Mouse (Mus musculus): ENCODE data around the gene Tex35.

Tex35 gene

DNA sequence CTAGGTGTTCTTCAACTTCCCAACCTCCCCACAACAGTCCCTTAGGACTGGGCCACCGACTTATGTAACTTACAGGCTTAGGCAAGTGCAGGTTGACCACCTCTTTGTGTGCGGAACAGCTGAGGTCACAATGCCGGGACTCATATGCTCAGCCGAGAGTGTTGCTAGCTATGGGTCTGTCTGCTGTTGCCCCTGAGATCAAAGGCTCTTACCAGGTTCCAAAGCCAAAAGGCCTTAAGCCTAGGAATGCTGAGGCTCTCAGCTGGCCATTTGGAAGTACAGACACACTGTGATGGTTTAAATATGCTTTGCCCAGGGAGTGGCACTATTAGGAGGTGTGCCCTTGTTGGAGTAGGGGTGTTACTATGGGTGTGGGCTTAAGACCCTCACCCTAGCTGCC, at the start of gene Tex35:
Gene Tex35 (minus strand): TSS at position 101 of the 400 bp plus-strand sequence.
- DNase-seq (ENCODE audit: low read depth) = no peak

DNA sequence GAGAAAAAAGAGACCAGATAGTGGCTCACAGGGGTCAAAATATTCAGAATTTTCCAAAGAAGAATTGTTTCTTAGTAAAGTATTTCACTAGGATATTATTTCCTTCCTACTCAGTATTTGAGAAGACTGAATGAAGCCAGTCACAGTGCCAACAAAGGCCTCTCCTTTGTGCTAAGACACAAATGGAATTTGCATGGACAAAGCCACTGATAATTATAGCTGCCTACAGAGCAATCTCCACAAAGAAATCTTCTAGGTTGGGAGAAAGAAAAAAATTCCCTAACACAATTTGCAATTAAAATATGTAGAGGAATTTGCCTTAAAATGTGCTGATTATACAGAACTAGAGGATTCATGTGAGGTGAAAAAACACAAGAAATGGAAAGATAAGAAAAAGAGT, 45.3 kb upstream of the Tex35 start:
- DNase-seq (ENCODE audit: low read depth) = no peak

DNA sequence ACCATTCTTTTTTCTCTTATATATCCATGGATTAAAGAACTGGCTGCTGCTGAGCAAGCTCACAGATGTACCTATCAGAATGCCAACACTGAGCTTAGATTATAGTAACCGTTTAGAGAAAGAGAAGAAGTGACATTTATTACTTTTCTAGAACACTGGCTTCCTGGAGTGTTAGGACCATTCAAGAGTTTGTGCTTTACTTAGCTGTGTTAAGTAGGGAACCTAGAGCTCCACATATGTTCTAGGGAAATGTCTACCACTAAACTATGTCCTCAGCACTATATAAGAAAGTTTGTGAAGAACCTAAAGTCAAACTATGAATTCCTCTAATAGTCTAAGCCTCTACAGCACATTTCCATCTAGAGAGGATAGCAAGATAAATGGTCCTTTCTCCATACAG, 41.6 kb upstream of the Tex35 start:
- DNase-seq (ENCODE audit: low read depth) = no peak

DNA sequence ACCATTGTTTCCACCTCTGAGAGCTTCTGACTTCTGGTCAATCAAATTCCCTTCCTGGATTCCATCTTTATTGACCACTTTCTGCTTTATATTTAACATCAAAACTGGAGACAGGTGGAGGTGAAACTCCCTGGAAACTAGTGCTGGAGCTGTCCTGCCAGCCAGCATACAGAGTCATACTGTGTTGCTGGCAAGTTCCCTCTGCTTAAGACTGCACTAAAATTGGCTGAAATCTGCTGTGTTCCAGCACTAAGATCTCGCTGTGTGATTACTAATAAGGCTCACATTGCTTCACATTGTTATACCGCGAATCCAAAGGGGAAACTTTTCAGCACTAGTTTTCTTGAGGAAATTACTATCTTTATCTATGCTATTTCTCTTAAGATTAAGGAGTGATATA, 36.1 kb upstream of the Tex35 start:
- no peak for DNase-seq (ENCODE audit: low read depth)

DNA sequence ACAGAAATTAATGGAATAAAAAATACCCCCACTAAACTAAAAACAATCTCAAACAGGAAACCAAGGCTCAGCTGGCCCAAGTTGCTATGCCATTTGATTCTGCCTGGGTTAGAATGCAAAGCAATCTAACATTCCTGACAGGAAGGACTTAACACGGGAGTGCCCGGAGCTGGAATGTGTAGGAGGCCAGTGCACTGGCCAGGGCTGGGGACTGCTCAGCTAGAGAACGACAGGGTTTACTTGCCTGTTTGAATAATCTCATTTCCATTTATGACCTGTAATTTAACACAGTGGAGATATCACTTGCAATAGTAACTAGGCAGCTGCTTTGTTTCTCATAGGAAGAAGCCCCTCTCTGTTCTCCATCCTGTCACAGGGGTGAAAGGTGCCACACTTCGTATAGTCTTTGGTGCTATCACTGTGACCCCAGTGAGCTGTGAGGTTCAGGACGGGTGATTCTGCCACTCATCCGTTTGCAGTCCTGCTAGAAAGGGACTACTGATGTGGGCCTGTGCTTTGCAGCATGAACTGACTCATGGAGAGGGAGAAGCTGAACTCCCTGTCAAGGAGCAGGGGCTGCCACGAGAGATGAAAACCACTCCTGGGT, 34.9 kb upstream of the Tex35 start:
- no peak for DNase-seq (ENCODE audit: low read depth)

DNA sequence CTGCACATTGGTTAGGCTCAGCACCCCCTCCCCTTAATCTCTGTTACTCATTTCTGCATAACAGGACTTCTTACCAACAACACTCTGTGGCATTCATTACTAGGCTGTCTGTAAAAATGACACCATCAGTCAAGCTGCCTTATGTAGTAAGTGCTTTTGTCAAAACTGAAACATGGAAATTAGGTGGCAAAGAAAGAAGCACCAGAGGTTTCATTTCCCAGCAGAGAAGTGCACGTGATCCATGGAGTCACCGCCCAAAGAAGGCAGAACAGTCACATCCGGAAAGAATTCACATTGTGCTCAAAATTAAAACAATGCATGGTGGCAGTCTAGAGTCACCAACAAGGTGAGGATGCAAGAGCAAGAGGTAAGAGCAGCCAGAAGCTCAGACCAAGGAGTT, 32.5 kb upstream of the Tex35 start:
- DNase-seq (ENCODE audit: low read depth) = no peak

DNA sequence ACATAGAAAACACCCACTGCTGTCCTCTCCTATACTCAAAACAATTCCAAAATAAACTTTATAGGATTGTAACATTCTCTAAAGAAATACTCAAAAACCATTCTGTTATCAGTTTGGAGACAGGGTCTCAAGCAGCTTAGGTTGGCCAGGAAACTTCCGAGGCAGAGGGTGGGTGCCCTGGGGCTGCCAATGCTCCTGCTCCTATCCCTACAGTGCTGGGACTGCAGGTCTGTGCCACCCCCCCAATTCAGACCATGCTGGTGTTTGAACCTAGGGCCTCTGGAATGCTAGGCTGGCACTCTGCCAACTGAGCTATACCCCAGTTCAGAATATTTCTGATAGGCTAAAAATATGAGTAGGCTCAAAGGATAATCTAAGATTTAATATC, 29.4 kb upstream of the Tex35 start:
- DNase-seq (ENCODE audit: low read depth) = no peak

DNA sequence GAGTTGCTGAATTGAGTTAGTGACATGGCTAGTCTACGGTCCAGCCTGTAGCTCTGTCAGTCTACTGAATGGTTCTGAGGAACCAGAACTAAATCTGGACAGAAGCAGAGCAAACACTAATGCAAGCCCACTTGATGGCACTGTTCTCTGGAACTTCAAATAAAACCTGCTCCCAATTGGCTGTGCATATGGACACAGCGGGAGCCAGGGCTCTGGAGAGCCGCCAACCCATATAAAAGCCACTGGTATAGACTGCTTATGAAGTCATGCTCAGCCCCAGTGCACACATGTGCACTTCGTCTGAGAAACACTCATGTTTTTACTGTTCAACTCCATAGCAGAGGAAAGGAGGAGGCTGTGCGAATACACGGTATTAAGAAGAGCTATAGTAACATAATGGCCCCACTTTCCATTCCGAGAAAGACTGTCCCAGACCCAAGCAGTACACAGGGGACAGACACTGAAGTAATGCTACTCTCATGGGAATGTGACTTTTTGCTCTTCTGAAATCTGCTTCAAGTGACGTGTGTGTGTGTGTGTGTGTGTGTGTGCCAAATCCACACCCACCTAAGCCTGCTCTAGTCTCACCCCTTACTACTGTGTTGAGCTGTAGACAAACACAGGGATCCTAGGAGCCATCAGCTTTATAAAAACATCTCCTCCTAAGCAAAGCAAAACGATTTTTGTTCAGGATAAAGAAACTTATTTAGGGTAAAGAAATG, 28.8 kb upstream of the Tex35 start:
- no peak for DNase-seq (ENCODE audit: low read depth)

DNA sequence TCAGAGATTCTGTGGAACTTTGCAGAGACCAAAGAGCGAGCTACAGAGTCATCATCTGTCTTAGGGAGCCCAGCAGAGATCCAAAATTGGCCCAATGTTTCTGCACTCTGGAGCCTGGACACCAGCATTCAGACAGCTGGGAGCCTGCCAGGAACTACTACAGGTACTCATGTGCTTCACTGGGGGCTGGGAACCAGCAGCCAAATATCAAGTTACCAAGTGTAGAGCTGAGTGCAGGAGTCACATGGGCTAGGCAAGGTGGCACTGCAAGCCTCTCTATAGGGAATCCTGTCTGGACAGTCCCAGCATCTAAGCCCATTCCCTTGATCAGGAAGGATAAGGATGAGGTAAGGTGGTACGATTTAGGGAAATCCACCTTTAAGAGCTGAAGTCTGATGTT, 19.7 kb upstream of the Tex35 start:
- no peak for DNase-seq (ENCODE audit: low read depth)

DNA sequence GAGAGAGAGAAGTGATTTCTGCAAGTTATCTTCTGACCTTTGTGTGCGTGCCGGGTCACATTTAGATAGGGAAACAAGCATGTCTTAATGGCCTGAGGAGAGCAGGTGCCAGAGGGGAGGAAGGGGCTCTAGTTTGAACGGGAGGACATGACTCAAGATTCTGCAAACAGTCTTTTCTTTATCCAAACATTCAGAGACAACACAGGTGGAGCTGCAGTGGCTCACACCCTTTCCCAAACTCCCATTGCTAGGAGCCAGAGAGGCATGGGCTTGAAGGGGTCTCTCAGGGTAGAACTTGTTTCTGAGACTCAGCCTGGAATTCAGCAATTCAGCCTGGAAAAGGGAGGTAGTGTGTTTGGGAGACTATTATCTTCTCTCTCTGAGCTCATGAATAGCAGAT, 15.4 kb upstream of the Tex35 start:
- DNase-seq (ENCODE audit: low read depth) = no peak

DNA sequence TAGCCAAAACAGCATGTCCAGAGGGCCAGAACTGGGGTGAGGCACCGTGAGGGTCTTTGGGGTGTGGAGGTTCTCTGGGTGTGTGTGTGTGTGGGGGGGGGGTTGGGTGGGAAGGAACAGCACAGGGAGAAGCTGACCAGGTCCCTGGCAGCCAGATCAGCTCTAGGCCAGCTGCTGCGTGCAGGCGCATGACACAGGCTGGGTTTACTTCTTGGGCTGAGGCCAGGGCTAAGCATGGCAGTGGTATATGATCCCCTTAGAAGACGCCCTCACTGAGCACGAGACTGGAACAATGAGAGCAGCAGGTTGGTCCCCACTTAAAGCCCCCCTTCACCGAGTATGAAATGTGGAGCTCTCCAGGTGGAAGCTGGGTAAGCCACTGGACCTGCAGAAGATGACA, 10.7 kb upstream of the Tex35 start:
- DNase-seq (ENCODE audit: low read depth) = no peak

DNA sequence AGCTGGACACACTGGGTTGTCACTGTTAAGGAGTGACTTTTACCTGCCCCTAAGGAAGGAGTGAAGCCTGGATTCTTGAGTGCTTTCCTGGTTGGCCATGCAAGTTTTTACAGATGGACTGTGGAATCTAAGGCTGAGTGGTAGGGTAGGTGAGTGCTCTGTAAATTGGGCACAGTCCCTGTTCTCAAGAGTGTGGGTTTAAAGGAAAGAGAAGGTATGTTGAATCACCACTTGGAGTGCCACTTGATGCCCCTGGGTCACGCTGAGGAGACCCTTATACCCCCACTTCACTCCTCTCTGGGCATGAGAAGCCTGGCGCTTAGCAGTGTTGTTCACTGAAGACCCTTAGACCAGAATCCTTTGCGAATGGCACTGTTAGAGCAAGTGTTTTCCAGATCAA, 9.0 kb upstream of the Tex35 start:
- no peak for DNase-seq (ENCODE audit: low read depth)

DNA sequence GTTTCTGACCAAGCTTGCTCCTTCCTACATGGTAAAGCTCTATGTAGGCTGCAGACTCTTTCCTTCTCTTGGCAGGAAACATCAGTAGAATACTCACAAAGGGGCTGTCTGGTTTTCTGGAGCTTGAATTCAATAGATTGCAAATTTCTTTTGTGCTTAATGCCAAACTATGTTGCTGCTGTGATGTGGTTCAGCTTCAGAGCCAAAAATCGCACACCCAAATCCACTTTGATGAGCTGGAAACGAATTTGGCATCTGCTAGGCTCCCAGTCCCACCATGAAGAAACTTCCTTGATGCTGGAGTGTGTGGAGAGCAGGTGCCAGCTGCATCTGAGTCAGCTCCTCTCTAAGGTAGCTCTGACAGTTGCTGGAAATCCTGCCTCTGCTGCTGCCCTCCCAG, 6.0 kb upstream of the Tex35 start:
- DNase-seq (ENCODE audit: low read depth) = no peak

DNA sequence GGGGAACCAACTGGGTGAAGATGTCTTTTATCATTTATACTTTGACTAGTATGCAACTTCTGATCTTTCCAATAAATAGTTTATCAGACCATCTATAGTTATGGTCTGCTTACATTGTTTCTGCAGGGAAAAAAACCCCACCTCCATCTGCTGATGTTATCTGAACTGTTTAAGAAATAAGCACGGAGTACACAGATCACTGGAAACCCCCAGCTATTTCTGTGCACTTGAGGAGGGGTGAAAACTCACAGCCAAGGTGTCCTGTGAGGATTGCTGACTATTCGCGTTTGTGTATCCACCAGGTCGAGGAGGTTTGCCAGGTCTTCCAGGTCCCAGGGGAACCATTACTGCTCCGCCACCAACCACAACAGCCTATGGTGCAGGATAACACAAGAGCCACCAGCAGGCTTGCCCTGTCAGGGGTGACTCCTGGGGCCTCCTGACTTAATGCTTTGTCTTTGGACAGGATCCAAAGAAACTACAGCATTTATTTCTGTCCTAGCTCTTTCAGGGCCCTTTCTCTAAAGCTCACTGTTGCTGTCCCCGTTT, 1.9 kb upstream of the Tex35 start:
- DNase-seq (ENCODE audit: low read depth) = no peak

DNA sequence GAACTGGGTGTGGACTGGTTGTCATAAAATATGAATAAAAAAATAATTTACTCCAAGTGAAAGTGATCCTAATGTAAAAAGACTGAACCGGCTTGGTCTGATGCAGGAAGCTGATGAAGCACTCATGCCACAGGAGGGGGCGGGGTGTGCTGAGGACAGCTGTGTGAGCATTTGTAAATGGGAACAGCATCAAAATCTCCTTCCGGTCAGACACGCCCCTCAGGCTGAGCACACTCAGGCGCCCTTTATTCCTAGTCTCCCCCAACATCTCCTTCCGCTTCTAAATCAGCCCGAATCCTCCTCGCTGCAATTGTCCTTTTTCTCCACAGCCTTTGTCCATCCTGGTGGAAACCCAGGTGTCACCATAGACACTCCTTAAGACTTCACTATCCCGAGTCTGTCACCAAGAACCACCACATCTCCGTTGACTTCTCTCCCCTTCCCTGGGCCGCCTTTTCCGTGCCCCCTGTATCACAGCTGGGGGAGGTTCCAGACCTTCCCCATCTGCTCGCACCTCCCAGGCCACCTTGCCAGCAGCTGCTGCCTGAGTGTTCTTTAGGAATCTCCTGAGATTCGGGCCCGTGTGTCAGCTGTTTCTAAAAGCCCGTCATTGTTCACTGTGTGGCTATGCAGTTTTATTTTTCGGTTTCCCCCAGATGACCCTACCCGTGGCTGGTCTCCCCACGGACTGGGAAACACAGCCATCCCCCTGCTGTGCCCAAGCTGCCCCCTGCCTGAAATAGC, 7.2 kb downstream of the Tex35 start:
- peak; percentile 28 for DNase-seq (ENCODE audit: low read depth)

DNA sequence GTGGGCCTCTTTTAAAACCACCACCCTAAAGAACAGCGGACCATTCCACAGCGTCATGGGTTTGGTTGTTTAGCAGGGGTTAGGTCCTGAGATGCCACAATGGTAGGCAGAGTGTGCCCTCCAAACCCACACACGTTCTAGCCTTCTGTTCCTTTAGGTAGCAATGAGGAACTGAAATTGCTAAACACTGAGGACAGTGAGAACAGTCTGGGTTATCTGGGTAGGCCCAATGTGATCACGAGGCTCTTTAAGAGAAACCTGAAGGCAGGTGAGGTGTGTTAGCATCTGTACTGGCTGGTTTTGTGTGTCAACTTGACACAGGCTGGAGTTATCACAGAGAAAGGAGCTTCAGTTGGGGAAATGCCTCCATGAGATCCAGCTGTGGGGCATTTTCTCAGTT, 12.9 kb downstream of the Tex35 start:
- no peak for DNase-seq (ENCODE audit: low read depth)

DNA sequence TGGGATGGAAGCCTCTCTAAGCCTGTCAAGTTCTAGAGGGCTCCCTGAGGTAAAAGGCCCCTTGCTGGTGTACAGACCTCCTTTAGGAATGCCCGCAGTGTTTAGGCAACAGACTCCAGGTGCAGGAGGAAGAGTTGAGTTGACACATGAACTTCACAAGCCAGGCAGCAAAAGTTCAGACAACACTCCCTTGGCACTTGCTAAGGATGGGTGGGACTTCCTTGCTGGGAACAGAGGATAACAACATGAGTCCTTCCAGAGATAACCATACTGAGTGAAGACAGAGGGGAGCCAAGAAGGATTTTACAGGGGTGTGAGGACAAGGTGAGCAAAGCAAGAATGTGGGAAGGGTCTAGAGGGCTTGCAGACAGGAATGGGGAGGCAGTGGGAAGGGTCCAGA, 15.9 kb downstream of the Tex35 start:
- no peak for DNase-seq (ENCODE audit: low read depth)

DNA sequence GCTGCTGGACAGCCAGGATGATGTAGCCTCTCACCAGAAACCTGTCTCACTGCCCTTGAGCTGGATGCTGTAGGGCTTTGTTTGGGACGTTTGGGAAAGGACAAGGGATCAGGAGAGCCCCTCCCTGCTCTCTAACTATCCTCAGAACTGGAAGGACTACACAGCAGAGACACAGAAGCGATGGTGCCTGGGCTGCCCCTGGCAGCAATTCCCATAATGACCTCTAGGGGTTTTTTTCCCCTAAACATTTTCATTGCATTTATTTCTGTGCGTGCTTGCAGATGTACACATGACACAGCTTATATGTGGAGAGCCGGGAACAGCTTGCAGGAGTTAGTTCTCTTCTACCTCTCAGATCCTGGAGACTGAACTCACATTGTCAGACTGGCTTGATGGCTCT, 16.3 kb downstream of the Tex35 start:
- DNase-seq (ENCODE audit: low read depth) = no peak

DNA sequence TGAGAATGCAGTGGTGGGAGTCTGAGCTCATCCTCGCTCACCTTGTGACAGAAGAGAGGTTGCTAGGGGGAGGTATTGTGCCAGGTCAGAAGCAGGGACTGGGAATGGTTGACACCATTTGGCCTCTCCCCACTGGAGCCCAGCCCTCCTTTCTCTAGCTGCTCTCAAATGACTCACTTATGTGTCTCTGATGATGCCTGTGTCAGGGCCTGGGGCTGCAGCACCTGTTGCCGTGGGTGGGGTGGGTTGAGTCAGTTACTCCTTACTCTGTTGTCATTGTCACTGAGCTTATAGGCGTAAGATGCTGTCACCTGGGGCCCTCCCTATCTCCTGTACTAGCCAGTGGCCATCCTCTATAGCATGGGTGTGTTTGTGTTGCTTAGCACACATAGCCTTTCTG, 17.6 kb downstream of the Tex35 start:
- no peak for DNase-seq (ENCODE audit: low read depth)

DNA sequence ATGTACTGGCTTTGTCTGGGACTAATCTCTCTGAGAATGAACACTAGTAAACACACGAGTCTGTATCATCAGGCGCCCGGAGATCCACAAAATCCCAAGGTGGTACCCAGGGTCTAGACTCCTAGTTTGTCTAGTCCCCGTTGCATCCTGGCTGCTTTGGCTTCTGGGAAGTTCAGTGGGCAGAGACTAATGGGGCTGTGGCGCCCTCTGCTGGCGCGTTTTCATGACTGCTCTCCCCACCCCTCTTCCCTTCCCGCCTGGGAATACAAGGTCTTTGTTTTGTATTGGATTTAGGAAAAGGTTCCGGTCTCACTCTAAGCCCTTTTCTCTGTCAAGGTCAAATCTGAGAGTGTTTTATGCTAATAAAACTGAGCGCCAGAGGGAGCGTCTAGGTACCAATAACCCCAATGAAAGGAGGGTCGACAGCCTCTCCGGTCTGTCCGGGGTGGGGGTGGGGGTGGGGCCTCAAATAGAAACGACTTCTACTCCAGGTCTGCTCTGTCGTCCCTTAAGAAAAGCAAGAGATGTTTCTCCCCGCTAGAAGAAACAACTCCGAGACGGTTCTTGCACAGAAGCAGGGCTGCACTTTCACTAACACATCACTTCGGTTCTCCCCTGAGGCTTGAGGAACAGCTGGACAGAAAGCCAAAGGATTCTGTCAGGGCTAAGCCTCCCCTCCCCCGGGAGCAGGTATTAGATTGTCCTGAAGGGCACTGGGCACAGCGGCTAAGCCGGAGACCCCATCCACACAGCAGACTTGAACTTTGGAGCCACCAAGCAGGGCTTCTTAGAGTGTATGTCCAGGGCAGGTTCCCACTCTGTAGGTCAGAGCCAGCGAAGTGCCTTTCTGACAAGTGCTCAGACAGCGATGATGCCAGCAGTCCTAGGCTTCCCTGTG, 22.1 kb downstream of the Tex35 start:
- peak; percentile 68 for DNase-seq (ENCODE audit: low read depth)

DNA sequence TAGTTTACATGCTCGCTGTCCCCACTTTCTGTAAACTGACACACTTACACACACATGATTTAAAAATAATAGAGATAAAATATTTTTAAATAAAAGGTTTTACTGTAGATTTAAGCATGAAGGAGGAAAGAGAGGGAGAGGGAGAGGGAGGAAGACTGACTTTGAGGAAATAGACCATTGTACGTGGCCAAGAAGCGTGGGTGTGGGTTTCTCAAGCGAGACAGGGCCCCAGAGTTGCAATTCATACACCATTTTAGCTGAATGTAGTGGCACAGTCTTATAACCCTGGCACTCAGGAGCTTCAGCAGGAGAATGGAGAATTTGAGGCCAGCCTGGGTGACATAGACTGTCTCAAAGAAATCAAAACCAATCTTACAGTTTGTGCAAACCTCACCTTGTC, 25.5 kb downstream of the Tex35 start:
- DNase-seq (ENCODE audit: low read depth) = no peak

DNA sequence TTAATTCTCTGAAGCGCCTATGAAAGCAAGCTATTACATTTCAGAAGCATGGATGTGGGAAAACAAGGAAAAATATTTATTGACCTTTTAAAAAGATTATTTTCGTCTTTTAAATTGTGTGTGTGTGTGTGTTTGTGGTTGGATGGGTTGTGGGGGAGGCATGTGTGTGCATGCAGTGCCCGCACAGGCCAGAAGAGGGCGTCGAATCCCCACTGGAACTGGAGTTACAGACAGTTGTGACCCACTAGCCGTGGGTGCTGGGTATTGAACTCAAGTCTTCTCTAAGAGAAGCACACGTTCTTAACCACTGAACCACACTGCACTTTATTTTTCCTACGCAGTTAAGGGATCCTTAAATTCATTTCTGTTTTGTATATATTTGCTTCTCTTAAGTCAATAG, 26.5 kb downstream of the Tex35 start:
- DNase-seq (ENCODE audit: low read depth) = peak; percentile 30
